Mouse (Mus musculus) thymus, postnatal 0 days (tissue): ENCODE measurements around the gene Adgrg6. TPM values are rescaled to one million over a fixed set of nuclear protein-coding genes. Genes with fewer than 3 reads are reported as not detected.

Experiments used
- DNase-seq: peaks from one replicate; pipeline ENCODE4 v3.0.0-alpha.2; 2015; ENCODE audit warnings: low spot score
- polyA plus RNA-seq: library from polyadenylated mRNA; unstranded; fragments of >200 nt; fragmentation: Nextera tagmentation; extraction: Ambion mirVana; gene quantifications from 2 replicates; pipeline ENCODE4 v1.2.1, GENCODE M21; 2015

Adgrg6 gene
- polyA plus RNA-seq, 1 experiment from 2014 or later: 0.44 TPM

- DNase-seq: peak; percentile 6
These were observed 141.4 kb downstream of the Adgrg6 start for GRCm38 (mm10) chr10:14404070-14404469.

GRCm38 (mm10) chr10:14401744-14402143 lies 143.7 kb downstream of the Adgrg6 start:
- DNase-seq: no peak

- peak; percentile 74 for DNase-seq
These were observed 154.3 kb downstream of the Adgrg6 start for GRCm38 (mm10) chr10:14391025-14391639.

GRCm38 (mm10) chr10:14385574-14385973 lies 159.9 kb downstream of the Adgrg6 start:
- no peak for DNase-seq

- no peak for DNase-seq
These were observed 180.3 kb downstream of the Adgrg6 start for GRCm38 (mm10) chr10:14365065-14365589.

GRCm38 (mm10) chr10:14363226-14363625 lies 182.2 kb downstream of the Adgrg6 start:
- DNase-seq: no peak

GRCm38 (mm10) chr10:14358271-14358670 lies 187.2 kb downstream of the Adgrg6 start:
- DNase-seq: no peak

Other genes with a start within 250 kb of the Adgrg6 start
- gene Vta1, start 159.9 kb upstream of the Adgrg6 start, polyA plus RNA-seq: 145 and 154 TPM in 2 replicates
- 0.08 and 0.10 TPM in 2 replicates for gene Nmbr, start 159.9 kb upstream of the Adgrg6 start, polyA plus RNA-seq
- not detected in 2 replicates for gene Gje1, start 172.6 kb upstream of the Adgrg6 start, polyA plus RNA-seq